Mouse (Mus musculus) thymus, adult 2 months (tissue): ENCODE results near the gene Mrpl37. TPM values are rescaled to one million over a fixed set of nuclear protein-coding genes. Genes with fewer than 3 reads are reported as not detected.
A peak's percentile ranks its signal among the peaks of the same experiment; 100 is the strongest.

Experiments used
- DNase-seq: peaks from one replicate; pipeline ENCODE4 v3.0.0; 2021
- H3K27ac ChIP-seq: fragments of 200-500 bp; 2 replicates; pipeline ENCODE4 v1.5.1; 2012; ENCODE audit warnings: low read length, control low read depth; ENCODE audit not compliant: control insufficient read depth, insufficient read depth
- H3K27me3 ChIP-seq: fragments of 200-500 bp; 2 replicates; pipeline ENCODE4 v1.6.1; 2012; ENCODE audit warnings: mild to moderate bottlenecking, low read length, moderate library complexity, mixed read lengths; ENCODE audit not compliant: control insufficient read depth, insufficient read depth
- H3K36me3 ChIP-seq: fragments of 200-500 bp; 2 replicates; pipeline ENCODE4 v1.6.1; 2012; ENCODE audit warnings: mild to moderate bottlenecking, low read length, moderate library complexity; ENCODE audit not compliant: control insufficient read depth, insufficient read depth
- H3K4me1 ChIP-seq: fragments of 200-500 bp; replicated peaks from 2 replicates; pipeline ENCODE4 v1.6.1; 2012; ENCODE audit warnings: low read length; ENCODE audit not compliant: control insufficient read depth, insufficient read depth
- H3K4me3 ChIP-seq: fragments of 200-500 bp; 2 replicates; pipeline ENCODE4 v1.5.1; 2012; ENCODE audit warnings: mild to moderate bottlenecking, low read length, control low read depth, moderate library complexity; ENCODE audit not compliant: control insufficient read depth, insufficient read depth
- CTCF ChIP-seq: fragments of 200-500 bp; IDR thresholded peaks from 2 replicates; pipeline ENCODE4 v1.5.1; 2012; ENCODE audit warnings: mild to moderate bottlenecking, control low read depth, low read length, moderate library complexity, borderline replicate concordance; ENCODE audit not compliant: control insufficient read depth, poor library complexity, insufficient read depth; ENCODE audit errors: extremely low read depth
- POLR2A ChIP-seq: fragments of 200-500 bp; IDR thresholded peaks from 2 replicates; pipeline ENCODE4 v1.6.1; 2012; ENCODE audit warnings: mild to moderate bottlenecking, low read length, control low read depth, moderate library complexity; ENCODE audit not compliant: control insufficient read depth, poor library complexity, insufficient read depth; ENCODE audit errors: extremely low read depth
- WGBS: fragments of 180-500 bp; shearing (Covaris S2); methylation state at CpG from one replicate; pipeline ENCODE4 v1.1.7; 2018; 5-methylcytosine and 5-hydroxymethylcytosine counted together
- polyA plus RNA-seq: library from polyadenylated mRNA; depleted of rRNA; stranded (reverse); fragments of >200 nt; gene quantifications from 2 replicates; pipeline ENCODE4 v1.2.3, GENCODE M21; 2012

Gene Mrpl37
- polyA plus RNA-seq, 1 experiment, result 94.7 TPM

DNA sequence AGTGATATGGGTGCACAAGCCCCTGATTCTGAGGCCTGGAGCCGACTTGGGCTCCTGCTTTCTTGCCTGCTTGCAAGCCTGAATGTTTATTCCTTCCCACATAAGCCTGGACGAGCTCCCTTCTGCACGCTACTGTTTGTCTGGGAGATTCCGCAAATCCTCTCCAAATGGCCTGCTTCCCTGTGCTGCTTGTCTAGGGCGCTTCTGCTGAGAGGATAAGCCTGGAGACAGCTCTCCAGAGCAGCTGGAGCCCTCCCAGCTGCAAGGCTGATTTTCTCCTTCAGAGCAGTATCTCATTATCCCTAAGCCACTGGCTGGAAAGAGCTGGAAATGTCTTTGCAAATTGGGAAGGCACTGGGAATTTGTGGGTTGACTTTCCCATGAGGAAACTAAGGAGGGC is 8.8 kb upstream of the Mrpl37 start:
- Histone ChIP-seq H3K27me3 (no peaks in the 10 kb centered on the region), H3K4me3 (no peak overlapping the region), H3K27ac (no peak overlapping the region), H3K4me1 (peaks cover 2% of the 10 kb centered on the region; the same call in 1 of the 2 replicates), H3K36me3 (no peaks in the 10 kb centered on the region)
- no peak for DNase-seq
- 94% methylated on average over 5 of the region's 5 CpGs for WGBS
- no peak for TF ChIP-seq POLR2A

DNA sequence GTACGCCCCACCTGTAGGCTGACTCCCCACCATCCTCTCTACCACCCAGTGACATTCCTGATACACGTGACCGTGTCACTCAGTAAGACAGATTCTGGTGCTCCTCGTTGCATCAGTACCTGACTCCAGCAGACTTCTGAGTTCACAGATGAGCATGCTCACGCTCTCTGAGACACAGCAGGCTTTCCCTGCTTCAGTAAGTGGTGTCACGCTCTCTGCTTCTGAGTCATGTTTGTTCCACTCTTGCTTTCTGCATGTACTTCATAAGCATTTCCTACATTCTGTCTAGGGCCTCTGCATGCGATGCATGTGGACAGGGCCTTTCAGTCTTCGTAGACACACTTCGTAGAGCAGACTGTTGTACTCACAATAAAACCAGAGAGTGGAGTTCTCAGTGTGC is 5.7 kb upstream of the Mrpl37 start:
- no peaks in the 10 kb centered on the region for H3K27me3 ChIP-seq
- no peaks in the 10 kb centered on the region for H3K36me3 ChIP-seq
- peaks cover 4% of the 10 kb centered on the region for H3K4me1 ChIP-seq
- TF ChIP-seq CTCF, result no peak
- no peak for TF ChIP-seq POLR2A
- no peak overlapping the region for H3K4me3 ChIP-seq
- no peak for DNase-seq
- 95% methylated on average over 9 of the region's 9 CpGs for WGBS
- no peak overlapping the region for H3K27ac ChIP-seq

DNA sequence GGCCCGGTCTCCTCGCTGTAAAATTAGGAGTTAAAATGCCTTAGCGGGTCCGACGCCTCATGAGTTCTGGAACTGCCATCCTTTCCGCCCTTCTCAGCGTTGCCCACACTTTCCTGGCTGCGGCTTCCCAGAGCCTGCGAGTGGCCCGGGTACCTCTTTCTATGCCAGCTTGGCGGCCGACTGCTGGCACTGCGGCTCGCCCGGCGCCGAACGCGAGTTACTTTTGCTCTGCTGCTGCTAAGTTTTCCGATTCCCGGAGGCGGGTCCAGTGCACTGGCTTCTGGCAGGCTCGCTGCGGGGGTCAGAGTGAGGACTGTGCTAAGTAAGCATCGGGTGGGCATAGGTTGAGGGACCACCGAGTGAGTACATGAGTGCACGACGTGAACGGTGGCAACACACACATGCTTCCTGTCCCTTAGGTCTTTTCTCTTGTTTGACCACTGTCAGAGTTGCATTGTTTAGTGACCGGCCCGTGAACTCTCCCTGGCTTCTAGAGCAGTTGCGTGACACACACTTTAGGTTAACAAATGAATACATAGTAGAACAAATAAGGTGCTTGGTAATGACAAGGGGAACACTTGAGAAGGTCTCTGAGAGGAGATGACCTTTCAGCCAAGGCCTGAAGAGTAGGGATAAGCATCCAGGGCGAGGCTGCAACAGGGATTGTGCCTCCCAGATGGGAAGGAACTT is 628 bp upstream of the Mrpl37 start:
- 5% methylated on average over 33 of the region's 33 CpGs for WGBS
- Histone ChIP-seq H3K4me3 (peak overlapping the region; percentile 92), H3K27ac (no peak overlapping the region), H3K36me3 (peaks cover 6% of the 10 kb centered on the region; the same call in 1 of the 2 replicates), H3K4me1 (peaks cover 12% of the 10 kb centered on the region), H3K27me3 (no peaks in the 10 kb centered on the region)
- DNase-seq, result no peak
- peak; percentile 5; the same call in 1 of the 2 replicates for TF ChIP-seq CTCF
- TF ChIP-seq POLR2A, result no peak

DNA sequence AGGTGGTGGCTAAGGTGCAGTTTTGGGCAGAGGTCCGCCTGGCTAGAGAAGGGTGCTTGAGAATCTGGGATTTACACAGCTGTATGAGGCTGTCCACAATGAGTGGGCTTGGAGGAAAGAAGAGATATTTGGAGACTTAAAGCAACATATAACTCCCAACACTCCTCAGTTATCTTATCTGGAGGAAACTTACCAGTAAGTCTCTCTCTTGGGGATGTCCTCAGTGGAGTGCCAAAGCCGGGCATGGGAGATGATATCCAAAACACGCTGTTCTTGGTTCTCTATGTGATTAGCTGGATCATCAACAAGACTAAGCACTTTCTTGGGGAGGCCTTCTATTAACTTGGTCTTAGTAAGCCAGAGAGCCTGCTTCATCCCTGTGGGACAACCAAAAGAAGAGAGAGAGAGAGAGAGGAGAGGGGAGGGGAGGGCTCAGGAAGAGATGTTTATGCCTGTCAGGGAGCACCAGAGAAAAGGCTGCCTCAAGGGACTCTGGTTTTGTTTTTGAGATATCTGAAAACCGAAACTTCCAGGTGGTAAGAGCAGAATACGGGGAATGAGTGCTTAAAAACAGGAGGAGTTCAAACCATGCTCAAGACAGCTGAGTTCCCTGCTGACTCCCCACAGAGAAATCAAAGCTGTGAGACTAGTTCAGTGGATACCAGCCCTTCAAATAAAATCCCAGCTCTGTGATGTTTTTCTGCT is 2.1 kb downstream of the Mrpl37 start:
- H3K4me3 ChIP-seq, result no peak overlapping the region
- WGBS, result 97% methylated on average over 5 of the region's 5 CpGs
- TF ChIP-seq POLR2A, result no peak
- no peak for TF ChIP-seq CTCF
- no peaks in the 10 kb centered on the region for H3K27me3 ChIP-seq
- no peak for DNase-seq
- peaks cover 23% of the 10 kb centered on the region for H3K36me3 ChIP-seq
- H3K27ac ChIP-seq, result no peak overlapping the region
- H3K4me1 ChIP-seq, result peaks cover 12% of the 10 kb centered on the region

- TF ChIP-seq CTCF, result no peak
- no peak for TF ChIP-seq POLR2A
- no peak for DNase-seq
- Histone ChIP-seq H3K27ac (no peak overlapping the region), H3K36me3 (peaks cover 24% of the 10 kb centered on the region), H3K4me1 (peaks cover 12% of the 10 kb centered on the region), H3K27me3 (no peaks in the 10 kb centered on the region), H3K4me3 (no peak overlapping the region)
- 94% methylated on average over 3 of the region's 3 CpGs for WGBS
Measured at GRCm38 (mm10) chr4:107063214-107063613, 3.5 kb downstream of the Mrpl37 start.

- Histone ChIP-seq H3K27ac (no peak overlapping the region), H3K4me3 (no peak overlapping the region), H3K36me3 (peaks cover 24% of the 10 kb centered on the region), H3K27me3 (no peaks in the 10 kb centered on the region), H3K4me1 (peaks cover 5% of the 10 kb centered on the region; the same call in 1 of the 2 replicates)
- no peak for DNase-seq
- WGBS, result 89% methylated on average over 4 of the region's 4 CpGs
- no peak for TF ChIP-seq POLR2A
- no peak for TF ChIP-seq CTCF
Measured at GRCm38 (mm10) chr4:107061560-107061959, 5.1 kb downstream of the Mrpl37 start.

DNA sequence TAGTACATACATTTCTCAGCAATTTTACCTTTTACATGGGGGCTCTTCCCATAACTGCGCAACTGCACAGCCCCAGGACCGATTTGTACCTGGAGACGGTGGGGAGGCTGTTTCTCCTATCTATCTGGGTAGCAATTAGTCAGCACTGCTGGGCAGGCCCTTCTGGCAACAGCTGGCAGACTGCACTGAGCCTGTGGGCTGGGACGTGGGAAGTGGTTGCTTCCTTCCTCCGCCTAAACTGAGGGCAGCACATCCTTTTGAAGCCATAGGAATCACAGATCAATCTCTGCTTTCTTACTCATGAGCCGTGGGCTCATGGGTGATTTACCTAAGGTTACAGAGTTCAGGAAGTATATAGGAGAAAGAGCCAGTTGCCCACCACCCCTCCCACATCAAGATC is 7.9 kb downstream of the Mrpl37 start:
- WGBS, result 27% methylated on average over 6 of the region's 6 CpGs
- TF ChIP-seq CTCF, result no peak
- Histone ChIP-seq H3K4me3 (no peak overlapping the region), H3K27me3 (no peaks in the 10 kb centered on the region), H3K4me1 (no peaks in the 10 kb centered on the region), H3K36me3 (peaks cover 24% of the 10 kb centered on the region), H3K27ac (no peak overlapping the region)
- DNase-seq, result no peak
